Mouse (Mus musculus) midbrain, embryonic 13.5 days (tissue): Measurements from ENCODE around the gene Kcnj5. TPM values are rescaled to one million over a fixed set of nuclear protein-coding genes. Genes with fewer than 3 reads are reported as not detected.

Source experiments
- ATAC-seq: fragments of 200-750 bp; cut with Nextera tagmentation; 2 replicates; pipeline ENCODE4 v1.8.0; 2017; ENCODE audit warnings: mild to moderate bottlenecking, moderate TSS enrichment, moderate library complexity
- H3K27ac ChIP-seq: fragments of 300-500 bp; sonication (generic); 2 replicates; pipeline ENCODE4 v1.5.1; 2015; ENCODE audit warnings: inconsistent platforms, mild to moderate bottlenecking, moderate library complexity
- H3K27me3 ChIP-seq: fragments of 300-500 bp; sonication (generic); 2 replicates; pipeline ENCODE4 v1.6.1; 2015; ENCODE audit warnings: mild to moderate bottlenecking, inconsistent platforms
- H3K36me3 ChIP-seq: fragments of 300-500 bp; sonication (generic); 2 replicates; pipeline ENCODE4 v1.6.1; 2015; ENCODE audit warnings: mild to moderate bottlenecking, inconsistent platforms
- H3K4me1 ChIP-seq: fragments of 300-500 bp; sonication (generic); replicated peaks from 2 replicates; pipeline ENCODE4 v1.6.1; 2015; ENCODE audit warnings: inconsistent platforms
- H3K4me2 ChIP-seq: fragments of 300-500 bp; sonication (generic); replicated peaks from 2 replicates; pipeline ENCODE4 v1.6.1; 2015; ENCODE audit warnings: moderate library complexity, mild to moderate bottlenecking, inconsistent platforms
- H3K4me3 ChIP-seq: fragments of 300-500 bp; sonication (generic); replicated peaks from 2 replicates; pipeline ENCODE4 v1.5.1; 2015; ENCODE audit warnings: mild to moderate bottlenecking, inconsistent platforms
- H3K9ac ChIP-seq: fragments of 300-500 bp; sonication (generic); replicated peaks from 2 replicates; pipeline ENCODE4 v1.6.1; 2015; ENCODE audit warnings: mild to moderate bottlenecking, inconsistent platforms
- H3K9me3 ChIP-seq: fragments of 300-500 bp; sonication (generic); 2 replicates; pipeline ENCODE4 v1.6.1; 2016; ENCODE audit warnings: mild to moderate bottlenecking, inconsistent platforms
- WGBS: fragments of 180-500 bp; shearing (Covaris S2); methylation state at CpG from one replicate; pipeline ENCODE4 v1.1.7; 2015; 5-methylcytosine and 5-hydroxymethylcytosine counted together
- polyA plus RNA-seq: library from polyadenylated mRNA; unstranded; fragments of >200 nt; fragmentation: Nextera tagmentation; extraction: Ambion mirVana; gene quantifications from 2 replicates; pipeline ENCODE4 v1.2.1, GENCODE M21; 2015

Kcnj5 gene
- polyA plus RNA-seq, 1 experiment from 2014 or later, result 0.55 TPM

GRCm38 (mm10) chr9:32312208-32312607, 31.9 kb downstream of the Kcnj5 start:
- Histone ChIP-seq H3K27ac (no peak overlapping the region), H3K9ac (no peak overlapping the region), H3K4me1 (peaks cover 12% of the 10 kb centered on the region; the same call in 1 of the 2 replicates), H3K4me2 (no peak overlapping the region; the same call in 1 of the 2 replicates), H3K9me3 (no peaks in the 10 kb centered on the region), H3K4me3 (no peak overlapping the region), H3K36me3 (no peaks in the 10 kb centered on the region), H3K27me3 (no peaks in the 10 kb centered on the region)
- 73% methylated on average over 4 of the region's 4 CpGs for WGBS
- no peak for ATAC-seq

GRCm38 (mm10) chr9:32311786-32312185, 32.4 kb downstream of the Kcnj5 start:
- 54% methylated on average over 14 of the region's 14 CpGs for WGBS
- H3K36me3 ChIP-seq, result no peaks in the 10 kb centered on the region
- no peak overlapping the region for H3K27ac ChIP-seq
- H3K27me3 ChIP-seq, result no peaks in the 10 kb centered on the region
- H3K4me1 ChIP-seq, result peaks cover 12% of the 10 kb centered on the region; the same call in 1 of the 2 replicates
- no peak overlapping the region for H3K9ac ChIP-seq
- no peaks in the 10 kb centered on the region for H3K9me3 ChIP-seq
- ATAC-seq, result 0 out of 2 replicates have a peak, but pooled peaks have one; percentile 30
- H3K4me2 ChIP-seq, result no peak overlapping the region; the same call in 1 of the 2 replicates
- H3K4me3 ChIP-seq, result no peak overlapping the region

- no peaks in the 10 kb centered on the region for H3K9me3 ChIP-seq
- no peak overlapping the region for H3K4me3 ChIP-seq
- ATAC-seq, result peak; percentile 88
- no peak overlapping the region for H3K4me2 ChIP-seq
- WGBS, result 50% methylated on average over 13 of the region's 13 CpGs
- H3K36me3 ChIP-seq, result no peaks in the 10 kb centered on the region
- peaks cover 13% of the 10 kb centered on the region for H3K4me1 ChIP-seq
- H3K27me3 ChIP-seq, result peaks cover 3% of the 10 kb centered on the region; the same call in 1 of the 2 replicates
- H3K9ac ChIP-seq, result no peak overlapping the region
- no peak overlapping the region for H3K27ac ChIP-seq
Observed at GRCm38 (mm10) chr9:32302501-32303150, 41.5 kb downstream of the Kcnj5 start.

GRCm38 (mm10) chr9:32295061-32295800, 48.9 kb downstream of the Kcnj5 start:
- WGBS, result 81% methylated on average over 9 of the region's 9 CpGs
- H3K9me3 ChIP-seq, result no peaks in the 10 kb centered on the region
- no peak overlapping the region for H3K9ac ChIP-seq
- no peak overlapping the region for H3K4me3 ChIP-seq
- no peak overlapping the region for H3K27ac ChIP-seq
- H3K4me2 ChIP-seq, result no peak overlapping the region
- no peak for ATAC-seq
- H3K36me3 ChIP-seq, result no peaks in the 10 kb centered on the region
- H3K27me3 ChIP-seq, result no peaks in the 10 kb centered on the region
- H3K4me1 ChIP-seq, result peaks cover 8% of the 10 kb centered on the region

GRCm38 (mm10) chr9:32292686-32293085, 51.5 kb downstream of the Kcnj5 start:
- WGBS, result 41% methylated on average over 5 of the region's 5 CpGs
- H3K27me3 ChIP-seq, result no peaks in the 10 kb centered on the region
- ATAC-seq, result peak; percentile 70
- peak overlapping the region; percentile 35 for H3K27ac ChIP-seq
- H3K4me1 ChIP-seq, result peaks cover 8% of the 10 kb centered on the region
- no peak overlapping the region for H3K4me2 ChIP-seq
- no peaks in the 10 kb centered on the region for H3K9me3 ChIP-seq
- H3K4me3 ChIP-seq, result no peak overlapping the region
- H3K36me3 ChIP-seq, result no peaks in the 10 kb centered on the region
- no peak overlapping the region for H3K9ac ChIP-seq

GRCm38 (mm10) chr9:32291618-32292017, 52.5 kb downstream of the Kcnj5 start:
- Histone ChIP-seq H3K27ac (no peak overlapping the region), H3K36me3 (no peaks in the 10 kb centered on the region), H3K4me3 (no peak overlapping the region), H3K9ac (no peak overlapping the region), H3K27me3 (no peaks in the 10 kb centered on the region), H3K4me2 (no peak overlapping the region), H3K9me3 (no peaks in the 10 kb centered on the region), H3K4me1 (peaks cover 8% of the 10 kb centered on the region)
- ATAC-seq, result no peak
- 69% methylated on average over 7 of the region's 7 CpGs for WGBS

- Histone ChIP-seq H3K27me3 (no peaks in the 10 kb centered on the region), H3K9ac (no peak overlapping the region), H3K36me3 (no peaks in the 10 kb centered on the region), H3K27ac (no peak overlapping the region), H3K4me2 (no peak overlapping the region), H3K9me3 (no peaks in the 10 kb centered on the region), H3K4me1 (no peaks in the 10 kb centered on the region), H3K4me3 (no peak overlapping the region)
- ATAC-seq, result no peak
- 81% methylated on average over 5 of the region's 5 CpGs for WGBS
Observed at GRCm38 (mm10) chr9:32283591-32283990, 60.6 kb downstream of the Kcnj5 start.

- WGBS, result 93% methylated on average over 5 of the region's 5 CpGs
- ATAC-seq, result no peak
- no peaks in the 10 kb centered on the region for H3K36me3 ChIP-seq
- H3K9ac ChIP-seq, result no peak overlapping the region
- H3K4me2 ChIP-seq, result no peak overlapping the region
- no peak overlapping the region for H3K4me3 ChIP-seq
- no peaks in the 10 kb centered on the region for H3K27me3 ChIP-seq
- H3K27ac ChIP-seq, result no peak overlapping the region
- no peaks in the 10 kb centered on the region for H3K4me1 ChIP-seq
- H3K9me3 ChIP-seq, result no peaks in the 10 kb centered on the region
Observed at GRCm38 (mm10) chr9:32280456-32280855, 63.7 kb downstream of the Kcnj5 start.

- H3K27me3 ChIP-seq, result no peaks in the 10 kb centered on the region
- ATAC-seq, result no peak
- no peak overlapping the region for H3K9ac ChIP-seq
- no peaks in the 10 kb centered on the region for H3K9me3 ChIP-seq
- no peak overlapping the region for H3K4me3 ChIP-seq
- no peak overlapping the region for H3K4me2 ChIP-seq
- H3K27ac ChIP-seq, result no peak overlapping the region
- no peaks in the 10 kb centered on the region for H3K36me3 ChIP-seq
- no peaks in the 10 kb centered on the region for H3K4me1 ChIP-seq
- 68% methylated on average over 3 of the region's 3 CpGs for WGBS
Observed at GRCm38 (mm10) chr9:32279789-32280188, 64.4 kb downstream of the Kcnj5 start.

GRCm38 (mm10) chr9:32278052-32278451, 66.1 kb downstream of the Kcnj5 start:
- WGBS, result 87% methylated on average over 5 of the region's 5 CpGs

GRCm38 (mm10) chr9:32271896-32272444, 72.2 kb downstream of the Kcnj5 start:
- no peak overlapping the region for H3K4me3 ChIP-seq
- H3K9ac ChIP-seq, result no peak overlapping the region
- 11% methylated on average over 5 of the region's 5 CpGs for WGBS
- no peak overlapping the region for H3K4me2 ChIP-seq
- H3K27me3 ChIP-seq, result no peaks in the 10 kb centered on the region
- no peaks in the 10 kb centered on the region for H3K36me3 ChIP-seq
- ATAC-seq, result peak; percentile 69; the same call in 1 of the 2 replicates
- no peaks in the 10 kb centered on the region for H3K4me1 ChIP-seq
- no peaks in the 10 kb centered on the region for H3K9me3 ChIP-seq
- no peak overlapping the region for H3K27ac ChIP-seq

More at GRCm38 (mm10) chr9:32278052-32278451, 66.1 kb downstream of the Kcnj5 start:
- Histone ChIP-seq H3K4me1 (no peaks in the 10 kb centered on the region), H3K36me3 (no peaks in the 10 kb centered on the region), H3K4me2 (no peak overlapping the region), H3K27ac (no peak overlapping the region), H3K4me3 (no peak overlapping the region), H3K9ac (no peak overlapping the region), H3K27me3 (no peaks in the 10 kb centered on the region), H3K9me3 (no peaks in the 10 kb centered on the region)
- ATAC-seq, result no peak
